Mouse (Mus musculus) embryonic facial prominence, embryonic 15.5 days (tissue): ENCODE results near the gene Pcsk6. TPM values are rescaled to one million over a fixed set of nuclear protein-coding genes. Genes with fewer than 3 reads are reported as not detected.
A peak's percentile ranks its signal among the peaks of the same experiment; 100 is the strongest.
"Not testable (repeated sequence)": the region's sequence is repeated elsewhere in the genome, so short reads cannot be mapped to it uniquely, and the experiment has no call there.

Experiments used
- ATAC-seq: fragments of 200-750 bp; cut with Nextera tagmentation; 2 replicates; pipeline ENCODE4 v1.8.0; 2017; ENCODE audit warnings: low read depth, moderate TSS enrichment; ENCODE audit not compliant: insufficient number of reproducible peaks, low FRiP score, low TSS enrichment
- H3K27ac ChIP-seq: fragments of 300-500 bp; sonication (generic); replicated peaks from 2 replicates; pipeline ENCODE4 v1.5.1; 2015; ENCODE audit warnings: mild to moderate bottlenecking, inconsistent platforms
- H3K27me3 ChIP-seq: fragments of 300-500 bp; sonication (generic); 2 replicates; pipeline ENCODE4 v1.6.1; 2015; ENCODE audit warnings: inconsistent platforms
- H3K36me3 ChIP-seq: fragments of 300-500 bp; sonication (generic); 2 replicates; pipeline ENCODE4 v1.6.1; 2015; ENCODE audit warnings: mild to moderate bottlenecking, inconsistent platforms
- H3K4me1 ChIP-seq: fragments of 300-500 bp; sonication (generic); 2 replicates; pipeline ENCODE4 v1.6.1; 2015; ENCODE audit warnings: inconsistent platforms
- H3K4me2 ChIP-seq: fragments of 300-500 bp; sonication (generic); replicated peaks from 2 replicates; pipeline ENCODE4 v1.6.1; 2015; ENCODE audit warnings: mild to moderate bottlenecking, inconsistent platforms
- H3K4me3 ChIP-seq: fragments of 300-500 bp; sonication (generic); replicated peaks from 2 replicates; pipeline ENCODE4 v1.5.1; 2015; ENCODE audit warnings: mild to moderate bottlenecking, inconsistent platforms
- H3K9ac ChIP-seq: fragments of 300-500 bp; sonication (generic); 2 replicates; pipeline ENCODE4 v1.6.1; 2015; ENCODE audit warnings: inconsistent platforms
- H3K9me3 ChIP-seq: fragments of 300-500 bp; sonication (generic); replicated peaks from 2 replicates; pipeline ENCODE4 v1.6.1; 2016; ENCODE audit warnings: inconsistent platforms
- WGBS: fragments of 180-500 bp; shearing (Covaris S2); methylation state at CpG from one replicate; pipeline ENCODE4 v1.1.7; 2015; 5-methylcytosine and 5-hydroxymethylcytosine counted together
- polyA plus RNA-seq: library from polyadenylated mRNA; unstranded; fragments of >200 nt; fragmentation: Nextera tagmentation; extraction: Ambion mirVana; gene quantifications from 2 replicates; pipeline ENCODE4 v1.2.1, GENCODE M21; 2015

Pcsk6 gene
- polyA plus RNA-seq, 1 experiment from 2014 or later: 8.5 TPM

DNA sequence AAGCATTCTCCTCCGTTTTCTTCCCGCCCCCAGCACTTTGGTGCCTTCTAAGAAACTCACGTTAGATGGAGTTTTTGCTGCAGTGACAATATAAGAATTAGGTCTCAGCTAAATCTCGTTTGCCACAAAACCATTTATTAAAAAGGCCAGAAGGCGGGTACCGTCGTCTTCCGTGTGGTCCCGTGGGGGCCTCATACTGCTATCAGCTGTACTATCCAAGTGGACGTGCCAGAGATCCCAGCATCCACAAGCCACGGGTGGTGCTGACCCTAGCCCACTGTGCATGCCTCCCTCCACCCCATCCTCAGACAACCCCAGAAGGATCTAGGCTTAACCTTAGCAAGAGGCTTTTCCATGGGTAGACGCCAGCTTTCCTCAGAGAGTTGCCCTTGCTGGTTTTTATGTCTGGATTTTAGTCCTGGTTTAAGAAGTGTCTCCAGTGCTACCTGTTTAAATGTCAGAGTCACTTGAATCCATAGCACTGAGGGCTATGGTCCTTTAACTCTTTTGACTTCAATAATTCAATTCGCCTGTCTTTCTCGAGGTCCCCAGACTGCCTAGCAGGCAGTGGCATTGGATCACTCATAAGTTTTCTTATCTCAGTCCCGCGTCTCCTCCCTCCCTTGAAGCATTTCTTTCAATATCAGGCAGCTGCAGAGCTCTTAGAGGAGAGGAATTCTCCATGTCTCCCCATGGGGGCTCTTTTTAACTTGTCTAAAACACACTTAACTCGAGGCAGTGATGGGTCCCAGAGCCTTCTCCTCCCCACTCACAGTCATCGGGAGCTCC lies 178.7 kb downstream of the Pcsk6 start:
- no peak overlapping the region for H3K27ac ChIP-seq
- peaks cover 25% of the 10 kb centered on the region for H3K4me1 ChIP-seq
- H3K4me3 ChIP-seq: no peak overlapping the region
- WGBS: 76% methylated on average over 18 of the region's 18 CpGs
- no peaks in the 10 kb centered on the region for H3K36me3 ChIP-seq
- H3K27me3 ChIP-seq: peaks cover 6% of the 10 kb centered on the region; the same call in 1 of the 2 replicates
- no peak overlapping the region for H3K9ac ChIP-seq
- no peaks in the 10 kb centered on the region for H3K9me3 ChIP-seq
- no peak for ATAC-seq
- H3K4me2 ChIP-seq: no peak overlapping the region

DNA sequence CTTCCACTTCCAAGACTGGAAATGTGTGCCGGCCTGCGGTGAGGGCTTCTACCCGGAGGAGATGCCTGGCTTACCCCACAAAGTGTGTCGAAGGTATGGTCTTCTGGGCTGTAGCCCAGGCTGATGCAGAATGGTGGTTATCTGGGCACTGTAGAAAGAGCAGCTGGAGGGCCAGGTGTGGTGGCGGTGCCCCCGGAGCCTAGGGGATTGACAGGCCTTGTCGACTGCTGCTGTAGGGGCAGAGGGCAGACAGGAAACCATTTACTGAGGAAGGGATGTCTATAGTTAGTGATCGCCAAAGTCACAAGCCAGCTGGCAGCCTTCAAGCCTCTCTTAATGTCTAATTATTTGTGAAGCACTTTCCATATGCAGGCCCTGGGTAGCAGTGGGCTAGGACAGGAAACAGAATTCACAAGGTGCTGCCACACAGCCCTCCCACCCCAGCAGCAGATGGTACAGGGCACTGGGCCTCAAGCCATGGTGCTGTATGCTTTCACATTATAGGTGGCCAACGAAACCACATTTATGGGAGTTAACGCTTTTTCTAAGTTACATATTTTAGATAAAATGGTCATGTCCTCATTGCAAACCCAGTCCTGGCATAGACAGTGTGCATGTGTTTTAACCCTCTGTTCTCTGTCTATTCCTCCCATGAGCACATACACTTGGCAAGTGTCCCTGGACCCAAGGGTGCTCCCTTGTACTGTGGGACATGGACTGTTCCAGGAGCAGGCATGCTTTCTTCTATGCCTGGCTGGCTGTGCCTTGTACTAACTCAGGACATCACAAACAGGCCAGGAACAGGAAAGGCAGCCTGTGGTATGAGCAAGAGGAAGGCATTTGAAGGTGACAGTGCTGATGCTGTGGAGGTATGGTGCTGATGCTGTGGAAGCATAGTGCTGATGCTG lies 182.3 kb downstream of the Pcsk6 start, which contains the start of gene Gm45213:
Gene Gm45213, plus strand, starts transcription at position 51 of the 908 bp plus-strand sequence.
- no peak within 1 kb of the TSS for H3K27ac ChIP-seq
- peaks cover 45% of the 10 kb centered on the region for H3K4me1 ChIP-seq
- no peak within 1 kb of the TSS for H3K9ac ChIP-seq
- no peak within 1 kb of the TSS for H3K4me3 ChIP-seq
- no peaks in the 10 kb centered on the region for H3K9me3 ChIP-seq
- H3K4me2 ChIP-seq: no peak within 1 kb of the TSS
- H3K36me3 ChIP-seq: no peaks in the 10 kb centered on the region
- ATAC-seq: no peak
- H3K27me3 ChIP-seq: peaks cover 6% of the 10 kb centered on the region; the same call in 1 of the 2 replicates
- 65% methylated on average over 10 of the region's 10 CpGs for WGBS

DNA sequence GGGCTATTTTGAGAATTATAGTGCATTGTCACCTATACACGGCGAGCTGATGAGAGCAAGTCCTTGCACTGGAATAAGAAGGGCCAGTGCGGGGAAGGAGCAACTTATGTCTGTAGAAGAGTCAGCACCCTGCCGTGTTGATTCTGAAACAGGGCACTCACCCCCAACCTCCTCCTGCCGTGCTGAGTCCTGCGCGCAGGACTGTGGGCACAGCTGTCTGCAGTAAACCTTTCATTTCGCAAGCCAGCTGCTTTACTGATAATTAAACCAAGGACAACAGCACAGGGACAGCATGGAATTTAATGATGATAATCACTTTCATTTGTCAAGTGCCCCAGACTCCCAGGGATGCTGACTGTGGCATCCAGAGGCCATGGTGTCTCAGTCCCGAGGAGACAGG lies 183.1 kb downstream of the Pcsk6 start:
- peaks cover 8% of the 10 kb centered on the region; the same call in 1 of the 2 replicates for H3K27me3 ChIP-seq
- H3K9me3 ChIP-seq: no peaks in the 10 kb centered on the region
- 48% methylated on average over 9 of the region's 9 CpGs for WGBS
- no peak overlapping the region for H3K9ac ChIP-seq
- no peak for ATAC-seq
- no peak overlapping the region for H3K27ac ChIP-seq
- H3K4me3 ChIP-seq: no peak overlapping the region
- no peaks in the 10 kb centered on the region for H3K36me3 ChIP-seq
- no peak overlapping the region for H3K4me2 ChIP-seq
- H3K4me1 ChIP-seq: peaks cover 40% of the 10 kb centered on the region

DNA sequence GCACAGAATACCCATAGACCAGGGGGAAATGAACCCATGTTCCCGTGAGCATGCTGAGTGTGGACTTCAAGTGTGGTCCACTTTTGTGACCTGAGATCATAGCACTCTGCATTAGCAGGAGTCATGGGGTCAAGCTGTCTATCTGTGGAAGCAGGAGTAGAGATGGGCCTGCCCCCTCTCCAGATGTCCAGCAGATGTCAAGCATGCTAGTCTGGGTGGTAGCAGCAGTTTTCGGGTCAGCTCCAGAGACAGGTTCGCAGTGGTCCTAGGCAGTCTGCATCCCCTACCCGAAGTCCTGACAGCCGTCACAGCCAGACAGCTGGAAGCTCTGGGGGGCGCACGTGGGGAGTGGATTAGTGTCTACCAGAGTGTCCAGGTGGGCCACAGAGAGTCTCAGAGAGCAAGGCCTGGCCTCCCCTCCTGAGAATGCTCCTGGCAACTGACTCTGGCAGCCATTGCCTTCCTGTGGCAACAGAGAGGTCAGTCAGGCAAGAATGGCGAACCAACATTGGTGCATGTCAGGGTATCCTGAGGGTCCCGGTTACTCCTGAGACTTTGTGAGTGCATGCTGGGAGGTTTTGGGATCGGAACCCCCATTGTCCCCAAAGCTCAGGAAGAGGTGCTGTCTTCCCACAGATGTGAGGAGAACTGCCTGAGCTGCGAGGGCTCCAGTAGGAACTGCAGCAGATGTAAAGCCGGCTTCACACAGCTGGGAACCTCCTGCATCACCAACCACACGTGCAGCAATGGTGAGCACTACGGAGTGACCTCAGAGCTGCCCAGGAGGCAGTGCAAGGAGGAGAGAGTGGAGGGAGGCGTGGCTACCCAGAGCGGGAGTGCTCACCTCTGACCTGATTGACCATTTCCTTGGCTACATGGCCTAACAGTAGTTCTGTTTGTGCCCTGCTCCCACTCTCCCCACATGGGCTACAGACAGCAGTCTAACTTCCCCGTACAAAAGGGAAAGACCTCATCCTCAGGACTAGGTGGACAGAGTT lies 185.7 kb downstream of the Pcsk6 start:
- ATAC-seq: no peak
- H3K27me3 ChIP-seq: peaks cover 8% of the 10 kb centered on the region; the same call in 1 of the 2 replicates
- WGBS: 42% methylated on average over 17 of the region's 17 CpGs
- H3K9ac ChIP-seq: no peak overlapping the region
- H3K36me3 ChIP-seq: no peaks in the 10 kb centered on the region
- no peak overlapping the region for H3K4me2 ChIP-seq
- no peaks in the 10 kb centered on the region for H3K9me3 ChIP-seq
- no peak overlapping the region for H3K4me3 ChIP-seq
- H3K27ac ChIP-seq: no peak overlapping the region
- H3K4me1 ChIP-seq: peaks cover 40% of the 10 kb centered on the region

DNA sequence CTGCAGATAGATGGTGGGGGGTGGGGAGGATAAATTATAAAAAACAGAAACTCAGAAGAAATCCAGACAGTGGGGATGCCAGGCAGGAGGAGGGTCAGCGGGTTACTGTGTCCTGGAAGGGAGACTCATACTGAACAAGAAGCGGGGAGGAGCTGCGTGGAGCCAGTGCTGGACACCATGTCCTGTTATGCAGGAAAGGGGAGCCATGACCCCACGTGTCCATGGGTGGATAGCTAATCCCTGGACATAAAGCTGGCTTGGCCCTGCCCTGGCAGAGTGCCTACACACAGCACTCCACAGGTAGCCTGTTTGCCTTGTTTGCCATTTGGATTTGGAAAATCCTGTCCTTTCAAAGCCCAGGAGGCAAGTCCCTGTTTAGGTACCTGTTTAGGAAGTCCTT lies 186.4 kb downstream of the Pcsk6 start:
- H3K4me2 ChIP-seq: no peak overlapping the region
- H3K27me3 ChIP-seq: peaks cover 8% of the 10 kb centered on the region; the same call in 1 of the 2 replicates
- ATAC-seq: 0 out of 2 replicates have a peak, but pooled peaks have one; percentile 22
- no peak overlapping the region for H3K9ac ChIP-seq
- H3K4me3 ChIP-seq: no peak overlapping the region
- H3K27ac ChIP-seq: no peak overlapping the region
- 76% methylated on average over 4 of the region's 4 CpGs for WGBS
- H3K4me1 ChIP-seq: peaks cover 40% of the 10 kb centered on the region
- H3K36me3 ChIP-seq: no peaks in the 10 kb centered on the region
- no peaks in the 10 kb centered on the region for H3K9me3 ChIP-seq

DNA sequence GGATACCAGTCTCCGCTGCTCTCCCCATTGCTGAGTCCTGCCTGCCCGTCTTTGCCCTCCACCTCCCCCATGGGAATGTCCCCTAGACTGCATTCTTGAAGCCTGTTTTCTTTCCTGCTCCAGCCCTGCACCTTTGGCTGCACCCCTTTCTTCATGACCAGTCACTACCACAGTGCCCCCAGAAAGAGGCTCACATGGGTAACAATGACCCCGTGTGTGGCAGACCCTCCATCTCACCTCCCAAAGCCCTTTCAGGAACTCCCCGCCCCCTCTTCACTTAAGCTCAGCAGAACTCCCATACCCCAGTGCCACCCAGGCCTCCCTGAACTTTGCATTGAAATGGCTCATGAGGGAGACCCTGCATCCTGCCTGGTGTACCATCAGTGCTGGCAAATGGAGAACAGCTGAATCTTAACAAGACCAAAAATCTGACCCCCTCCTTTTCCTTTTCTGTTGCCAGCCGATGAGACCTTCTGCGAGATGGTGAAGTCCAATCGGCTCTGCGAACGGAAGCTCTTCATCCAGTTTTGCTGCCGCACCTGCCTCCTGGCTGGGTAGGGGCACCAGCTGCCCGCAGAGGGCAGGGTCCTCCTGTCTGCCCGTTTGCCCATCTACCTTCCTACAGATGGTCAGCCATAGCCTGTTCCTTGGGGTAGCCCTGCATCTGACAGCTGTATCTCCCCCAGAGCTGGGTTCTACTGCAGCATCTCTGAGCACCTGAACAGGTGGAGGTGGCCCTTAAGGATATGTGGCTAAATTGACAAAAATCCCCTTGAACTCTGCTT lies 187.1 kb downstream of the Pcsk6 start:
- no peak for ATAC-seq
- Histone ChIP-seq H3K36me3 (no peaks in the 10 kb centered on the region), H3K27ac (no peak overlapping the region), H3K27me3 (peaks cover 8% of the 10 kb centered on the region; the same call in 1 of the 2 replicates), H3K9ac (no peak overlapping the region), H3K4me3 (no peak overlapping the region), H3K4me1 (peaks cover 34% of the 10 kb centered on the region), H3K9me3 (no peaks in the 10 kb centered on the region), H3K4me2 (no peak overlapping the region)
- 81% methylated on average over 12 of the region's 12 CpGs for WGBS

DNA sequence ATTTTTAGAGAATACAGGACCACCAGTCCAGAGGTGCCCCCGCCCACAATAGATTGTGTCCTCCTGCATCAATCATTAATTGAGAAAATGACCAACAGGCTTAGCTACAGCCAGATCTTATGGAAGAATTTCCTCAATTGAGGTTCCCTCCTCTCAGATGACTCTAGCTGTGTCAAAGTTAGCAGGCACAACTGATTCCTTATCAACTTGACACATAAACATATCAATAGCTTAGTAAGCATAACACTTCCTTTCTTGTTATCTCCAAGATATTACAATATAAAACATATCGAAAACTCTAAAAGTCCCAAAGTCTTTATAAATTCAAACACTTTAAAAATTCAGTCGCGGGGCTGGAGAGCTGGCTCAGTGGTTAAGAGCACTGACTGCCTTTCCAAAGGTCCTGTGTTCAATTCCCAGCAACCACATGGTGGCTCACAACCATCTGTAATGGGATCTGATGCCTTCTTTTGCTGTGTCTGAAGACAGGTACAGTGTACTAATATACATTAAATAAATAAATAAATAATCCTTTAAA lies 192.5 kb downstream of the Pcsk6 start:
- no peaks in the 10 kb centered on the region for H3K27me3 ChIP-seq
- no peak for ATAC-seq
- no peak overlapping the region for H3K4me3 ChIP-seq
- no peaks in the 10 kb centered on the region for H3K9me3 ChIP-seq
- no peaks in the 10 kb centered on the region for H3K4me1 ChIP-seq
- H3K9ac ChIP-seq: no peak overlapping the region
- no peaks in the 10 kb centered on the region for H3K36me3 ChIP-seq
- H3K27ac ChIP-seq: no peak overlapping the region
- no peak overlapping the region for H3K4me2 ChIP-seq
- WGBS: 89% methylated on average over 4 of the region's 4 CpGs

DNA sequence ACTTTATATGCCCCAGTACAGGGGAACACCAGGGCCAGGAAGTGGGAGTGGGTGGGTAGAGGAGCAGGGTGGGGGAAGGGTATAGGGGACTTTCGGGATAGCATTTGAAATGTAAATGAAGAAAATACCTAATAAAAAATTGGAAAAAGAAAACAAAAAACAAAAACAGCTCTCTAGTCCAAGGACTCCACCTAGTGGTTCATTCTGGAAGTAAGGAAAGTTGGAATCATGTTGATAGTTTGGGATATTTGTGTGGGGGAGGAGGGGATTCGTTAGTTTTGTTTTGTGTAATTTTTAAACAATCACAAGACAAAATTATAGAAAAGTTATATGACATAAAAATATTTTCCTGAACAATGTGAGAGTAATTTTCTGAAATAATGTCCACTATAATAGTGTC lies 193.8 kb downstream of the Pcsk6 start:
- H3K4me1 ChIP-seq, ATAC-seq, H3K27me3 ChIP-seq, H3K4me2 ChIP-seq, H3K36me3 ChIP-seq, H3K4me3 ChIP-seq, H3K27ac ChIP-seq, H3K9ac ChIP-seq, H3K9me3 ChIP-seq: not testable (repeated sequence)
- 13% methylated on average over 2 of the region's 2 CpGs for WGBS

DNA sequence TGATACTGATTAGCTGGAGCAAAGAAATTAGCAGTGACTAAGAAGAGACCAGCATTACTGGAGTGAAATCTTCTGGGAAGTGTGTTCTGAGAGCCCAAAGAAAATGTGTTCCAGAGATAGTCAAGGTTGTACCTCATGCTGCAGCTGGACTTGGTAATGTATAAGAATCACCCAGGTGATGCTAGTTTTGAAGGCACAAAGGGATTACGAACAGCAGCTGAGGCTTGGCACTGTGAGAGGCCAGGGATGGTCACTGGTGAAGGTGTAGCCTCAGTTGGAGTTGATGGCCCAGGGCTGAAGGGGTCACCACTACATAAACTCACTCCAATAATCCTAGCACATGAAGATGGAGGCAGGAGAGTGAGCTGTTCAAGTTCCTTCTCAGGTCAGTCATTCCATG lies 197.2 kb downstream of the Pcsk6 start, which contains the start of gene Snrpa1:
Gene Snrpa1, plus strand, starts transcription at position 301 of the 400 bp plus-strand sequence.
- Histone ChIP-seq H3K9ac (no peak within 1 kb of the TSS), H3K4me2 (peak within 1 kb of the TSS; percentile 82), H3K27me3 (no peaks in the 10 kb centered on the region), H3K36me3 (peaks cover 11% of the 10 kb centered on the region; the same call in 1 of the 2 replicates), H3K4me1 (peaks cover 14% of the 10 kb centered on the region), H3K9me3 (no peaks in the 10 kb centered on the region), H3K27ac (no peak within 1 kb of the TSS), H3K4me3 (peak within 1 kb of the TSS; percentile 98)
- no peak for ATAC-seq
- 69% methylated on average over 1 of the region's 1 CpGs for WGBS
